Mouse (Mus musculus) large intestine, adult 2 months (tissue): Measurements from ENCODE around the gene Tmem260. TPM values are rescaled to one million over a fixed set of nuclear protein-coding genes. Genes with fewer than 3 reads are reported as not detected.

Experiments
- DNase-seq: peaks from one replicate; pipeline ENCODE4 v3.0.0-alpha.2; 2012; ENCODE audit warnings: low read depth, low spot score
- WGBS: fragments of 180-500 bp; shearing (Covaris S2); methylation state at CpG from one replicate; pipeline ENCODE4 v1.1.7; 2018; 5-methylcytosine and 5-hydroxymethylcytosine counted together
- polyA plus RNA-seq: library from polyadenylated mRNA; depleted of rRNA; stranded (reverse); fragments of >200 nt; gene quantifications from 2 replicates; pipeline ENCODE4 v1.2.3, GENCODE M21; 2012; rRNA removed

Gene Tmem260
- polyA plus RNA-seq, 1 experiment, result 4.9 TPM

- 51% methylated on average over 14 of the region's 14 CpGs for WGBS
- DNase-seq, result no peak
These were observed 92.2 kb downstream of the Tmem260 start for GRCm38 (mm10) chr14:48537795-48538766.

GRCm38 (mm10) chr14:48545166-48545565 lies 99.2 kb downstream of the Tmem260 start:
- DNase-seq, result no peak
- WGBS, result 83% methylated on average over 10 of the region's 10 CpGs

- no peak for DNase-seq
- WGBS, result 83% methylated on average over 3 of the region's 3 CpGs
These were observed 100.1 kb downstream of the Tmem260 start for GRCm38 (mm10) chr14:48546009-48546408.

- no peak for DNase-seq
- WGBS, result 55% methylated on average over 7 of the region's 7 CpGs
These were observed 103.8 kb downstream of the Tmem260 start for GRCm38 (mm10) chr14:48549703-48550102.

GRCm38 (mm10) chr14:48553216-48553615 lies 107.3 kb downstream of the Tmem260 start:
- 71% methylated on average over 4 of the region's 4 CpGs for WGBS

GRCm38 (mm10) chr14:48553754-48554153 lies 107.8 kb downstream of the Tmem260 start:
- 74% methylated on average over 9 of the region's 9 CpGs for WGBS

More at GRCm38 (mm10) chr14:48553216-48553615, 107.3 kb downstream of the Tmem260 start:
- DNase-seq, result no peak

GRCm38 (mm10) chr14:48558975-48559374 lies 113.1 kb downstream of the Tmem260 start:
- no peak for DNase-seq

More at GRCm38 (mm10) chr14:48553754-48554153, 107.8 kb downstream of the Tmem260 start:
- no peak for DNase-seq

GRCm38 (mm10) chr14:48559736-48560135 lies 113.8 kb downstream of the Tmem260 start:
- no peak for DNase-seq
- 69% methylated on average over 7 of the region's 7 CpGs for WGBS

More at GRCm38 (mm10) chr14:48558975-48559374, 113.1 kb downstream of the Tmem260 start:
- 61% methylated on average over 4 of the region's 4 CpGs for WGBS

GRCm38 (mm10) chr14:48566596-48566995 lies 120.7 kb downstream of the Tmem260 start:
- DNase-seq, result no peak
- 74% methylated on average over 7 of the region's 7 CpGs for WGBS

Other genes starting within 250 kb of the Tmem260 start
- gene Otx2, start 227.7 kb downstream of the Tmem260 start, polyA plus RNA-seq, result not detected in 2 replicates